Mouse (Mus musculus) MEL-GATA-1-ER (cell line): ENCODE results near the gene Orc1.

Experiments
- DNase-seq: peaks from one replicate; pipeline ENCODE4 v3.0.0-alpha.2; 2012; ENCODE audit warnings: low read depth; ENCODE audit errors: extremely low read depth

Gene Orc1

DNA sequence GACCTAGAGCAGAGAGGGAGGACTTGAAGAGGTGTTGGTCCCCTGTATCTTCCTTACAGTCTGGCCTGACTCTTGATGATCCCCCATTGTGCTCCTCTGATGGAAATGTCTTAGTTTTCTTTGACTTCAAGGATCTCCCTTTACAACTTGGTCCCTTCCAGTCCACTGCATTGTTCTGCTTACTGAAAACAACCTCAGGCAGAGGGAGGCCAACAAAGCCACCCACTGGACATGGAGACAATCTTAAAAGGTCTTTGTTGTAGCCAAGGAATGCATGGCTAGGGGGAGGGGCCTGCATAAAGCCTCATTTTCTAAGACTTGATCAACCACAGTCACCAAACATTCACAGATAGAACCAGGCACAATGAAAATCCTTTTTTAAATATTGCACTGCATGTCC is 55.9 kb downstream of the Orc1 start:
- DNase-seq, result no peak

GRCm38 (mm10) chr4:108637721-108638120 is 58.5 kb downstream of the Orc1 start:
- no peak for DNase-seq

- no peak for DNase-seq
Observed at GRCm38 (mm10) chr4:108638752-108639151, 59.5 kb downstream of the Orc1 start.

DNA sequence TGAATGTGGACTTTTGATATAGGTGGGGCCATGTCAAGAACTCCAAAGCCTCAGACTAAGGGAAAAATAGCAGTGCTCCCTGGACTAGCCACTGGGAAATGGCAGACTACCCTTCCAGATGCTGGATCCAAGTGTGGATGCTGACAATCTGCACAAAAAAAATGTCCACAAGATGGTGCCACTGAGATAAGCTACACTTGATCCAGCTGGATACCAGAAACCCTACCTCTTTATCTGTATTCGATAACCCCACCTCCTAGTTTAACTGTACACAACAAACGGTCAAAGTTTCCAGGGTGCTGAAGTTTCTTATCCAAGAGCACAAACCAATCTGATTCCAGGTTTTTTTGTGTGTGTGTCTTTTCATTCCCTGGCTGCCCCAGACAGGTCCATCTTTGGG is 85.2 kb downstream of the Orc1 start:
- no peak for DNase-seq
